Mouse (Mus musculus) kidney, adult 18-20 months (tissue): ENCODE results near the gene Atg3.

Experiments
- DNase-seq: peaks from one replicate; pipeline ENCODE4 v3.0.0; 2021

The Atg3 gene

GRCm38 (mm10) chr16:45158522-45159388, at the start of gene Atg3, which contains the start of gene Slc35a5:
Atg3 (plus strand) TSS chr16:45158785.
Slc35a5 (minus strand) TSS chr16:45158706.
- DNase-seq: peak; percentile 94

- DNase-seq: no peak
These were observed 48.1 kb upstream of the Atg3 start for GRCm38 (mm10) chr16:45110498-45110897.

GRCm38 (mm10) chr16:45117200-45117599, 41.4 kb upstream of the Atg3 start:
- DNase-seq: no peak

GRCm38 (mm10) chr16:45118760-45119159, 39.8 kb upstream of the Atg3 start:
- no peak for DNase-seq

- peak; percentile 58 for DNase-seq
These were observed 37.6 kb upstream of the Atg3 start for GRCm38 (mm10) chr16:45120844-45121425.

GRCm38 (mm10) chr16:45122571-45122970, 36.0 kb upstream of the Atg3 start:
- DNase-seq: no peak

- DNase-seq: no peak
These were observed 34.1 kb upstream of the Atg3 start for GRCm38 (mm10) chr16:45124230-45125203.

GRCm38 (mm10) chr16:45127936-45128710, 30.5 kb upstream of the Atg3 start:
- DNase-seq: no peak

- DNase-seq: no peak
These were observed 16.9 kb upstream of the Atg3 start for GRCm38 (mm10) chr16:45141711-45142110.

- no peak for DNase-seq
These were observed 16.0 kb upstream of the Atg3 start for GRCm38 (mm10) chr16:45142565-45142964.

GRCm38 (mm10) chr16:45145119-45145518, 13.5 kb upstream of the Atg3 start:
- DNase-seq: no peak

GRCm38 (mm10) chr16:45148488-45149082, 10.0 kb upstream of the Atg3 start:
- DNase-seq: no peak

- peak; percentile 21 for DNase-seq
These were observed 3.8 kb upstream of the Atg3 start for GRCm38 (mm10) chr16:45154741-45155250.

- DNase-seq: peak; percentile 77
These were observed 456 bp upstream of the Atg3 start for GRCm38 (mm10) chr16:45158136-45158521.

- no peak for DNase-seq
These were observed 768 bp downstream of the Atg3 start for GRCm38 (mm10) chr16:45159389-45159716.

- no peak for DNase-seq
These were observed 20.0 kb downstream of the Atg3 start for GRCm38 (mm10) chr16:45178552-45178951.

GRCm38 (mm10) chr16:45181824-45182223, 23.2 kb downstream of the Atg3 start:
- no peak for DNase-seq

GRCm38 (mm10) chr16:45192613-45193012, 34.0 kb downstream of the Atg3 start:
- DNase-seq: peak; percentile 77

GRCm38 (mm10) chr16:45196816-45197215, 38.2 kb downstream of the Atg3 start:
- DNase-seq: peak; percentile 53

GRCm38 (mm10) chr16:45201395-45201794, 42.8 kb downstream of the Atg3 start:
- DNase-seq: no peak

- no peak for DNase-seq
These were observed 45.9 kb downstream of the Atg3 start for GRCm38 (mm10) chr16:45204438-45204837.
